Mouse (Mus musculus) stomach, postnatal 0 days (tissue): Measurements from ENCODE around the gene Krt31.

Experiments used
- CTCF ChIP-seq: IDR thresholded peaks from 2 replicates; pipeline ENCODE4 v1.5.1; 2016; ENCODE audit warnings: antibody characterized with exemption, low read depth, mild to moderate bottlenecking, moderate library complexity
- EP300 ChIP-seq: optimal IDR thresholded peaks from 2 replicates; pipeline ENCODE3; 2016; ENCODE audit warnings: antibody characterized with exemption

GRCm38 (mm10) chr11:100087861-100088260, 37.5 kb upstream of the Krt31 start, which contains the start of gene Krt32:
- TF ChIP-seq CTCF: no peak
- TF ChIP-seq EP300: no peak
